Comparison of ENCODE assay signal across 22 mouse cellular contexts in genomic region chr4:104669406-104669805, GRCm38 (mm10).
DNase-seq lines count a peak whose midpoint lies in the region; ATAC-seq lines count a peak whose summit lies in the region.
"Had no signal": no experiment of that assay in that cellular context is flagged by ENCODE, and none has a peak within 500 bp of the region (broad histone marks: within the 10 kb centered on the region; RNA-seq: fewer than 3 reads in every experiment).

No protein-coding gene starts in this region.

- no peak for DNase-seq in spleen, postnatal 36 days (ENCODE audit: low spot score in 2 of 2)
- no peak for DNase-seq in urinary bladder, adult 2 months (ENCODE audit: low spot score)
- no peak for DNase-seq in midbrain, embryonic 10.5 days (ENCODE audit: low spot score)
- no peak for DNase-seq in right cerebral cortex, postnatal 14 days
- DNase-seq: adrenal gland, adult 2 months; adrenal gland, adult 8-10 months; adrenal gland, postnatal 10 days; adrenal gland, postnatal 14 days; adrenal gland, postnatal 25 days; adrenal gland, postnatal 36 days; B cell, adult 2 months; cerebellum, adult 11 months; cerebellum, adult 11-12 months had no signal

- H3K9me3 ChIP-seq in midbrain, embryonic 10.5 days (replicated peaks): no peaks in the 10 kb centered on the region

- no peaks in the 10 kb centered on the region for H3K36me3 ChIP-seq in midbrain, embryonic 10.5 days
- H3K36me3 ChIP-seq: G1E had no signal

- H3K4me1 ChIP-seq in midbrain, embryonic 10.5 days: peaks cover 2% of the 10 kb centered on the region; the same call in 1 of the 2 replicates

- no peak overlapping the region for H3K4me3 ChIP-seq in midbrain, embryonic 10.5 days

- peak; percentile 70 for ATAC-seq in common myeloid progenitor, adult 5-6 weeks (replicated peaks; ENCODE audit: low read depth, poor library complexity, severe bottlenecking)
- ATAC-seq in granulocyte monocyte progenitor cell, adult 5-6 weeks (replicated peaks; ENCODE audit: poor library complexity, severe bottlenecking): peak; percentile 87
- peak; percentile 55 for ATAC-seq in megakaryocyte, adult 5-6 weeks (ENCODE audit: poor library complexity, severe bottlenecking)
- ATAC-seq in megakaryocyte progenitor cell, adult 5-6 weeks (replicated peaks; ENCODE audit: poor library complexity): peak; percentile 83
- ATAC-seq: activated CD4-positive, CD25-positive, alpha-beta regulatory T cell, adult 4 months; CD4-positive, CD25-positive, alpha-beta regulatory T cell, adult 4 months; Patski had no signal

- no peak overlapping the region for H3K27ac ChIP-seq in midbrain, embryonic 10.5 days (replicated peaks)

- 97% methylated on average over 3 of the region's 3 CpGs for WGBS in midbrain, embryonic 10.5 days

- H3K27me3 ChIP-seq in midbrain, embryonic 10.5 days (ENCODE audit: low read depth, poor library complexity, severe bottlenecking): no peaks in the 10 kb centered on the region
- H3K27me3 ChIP-seq: CH12.LX had no signal
